Mouse (Mus musculus): ENCODE measurements at regions not wholly inside any gene's neighbourhood (a gene's known extent, or its start where the extent isn't known, plus 50 kb on each side); places are given as distances from the start of the nearest gene placed in this dataset.

- TF ChIP-seq CTCF (IDR thresholded peaks at IDR 0.05; ENCODE audit: low read depth) (no peak), EP300 (IDR thresholded peaks at IDR 0.05; ENCODE audit: low read depth) (no peak)
These were observed 259.8 kb upstream of the Zbtb20 start for GRCm38 (mm10) chr16:42615920-42616319.

Data from heart, postnatal 0 days (tissue).